Mouse (Mus musculus): ENCODE data around the gene Zfp358.

Zfp358 gene

DNA sequence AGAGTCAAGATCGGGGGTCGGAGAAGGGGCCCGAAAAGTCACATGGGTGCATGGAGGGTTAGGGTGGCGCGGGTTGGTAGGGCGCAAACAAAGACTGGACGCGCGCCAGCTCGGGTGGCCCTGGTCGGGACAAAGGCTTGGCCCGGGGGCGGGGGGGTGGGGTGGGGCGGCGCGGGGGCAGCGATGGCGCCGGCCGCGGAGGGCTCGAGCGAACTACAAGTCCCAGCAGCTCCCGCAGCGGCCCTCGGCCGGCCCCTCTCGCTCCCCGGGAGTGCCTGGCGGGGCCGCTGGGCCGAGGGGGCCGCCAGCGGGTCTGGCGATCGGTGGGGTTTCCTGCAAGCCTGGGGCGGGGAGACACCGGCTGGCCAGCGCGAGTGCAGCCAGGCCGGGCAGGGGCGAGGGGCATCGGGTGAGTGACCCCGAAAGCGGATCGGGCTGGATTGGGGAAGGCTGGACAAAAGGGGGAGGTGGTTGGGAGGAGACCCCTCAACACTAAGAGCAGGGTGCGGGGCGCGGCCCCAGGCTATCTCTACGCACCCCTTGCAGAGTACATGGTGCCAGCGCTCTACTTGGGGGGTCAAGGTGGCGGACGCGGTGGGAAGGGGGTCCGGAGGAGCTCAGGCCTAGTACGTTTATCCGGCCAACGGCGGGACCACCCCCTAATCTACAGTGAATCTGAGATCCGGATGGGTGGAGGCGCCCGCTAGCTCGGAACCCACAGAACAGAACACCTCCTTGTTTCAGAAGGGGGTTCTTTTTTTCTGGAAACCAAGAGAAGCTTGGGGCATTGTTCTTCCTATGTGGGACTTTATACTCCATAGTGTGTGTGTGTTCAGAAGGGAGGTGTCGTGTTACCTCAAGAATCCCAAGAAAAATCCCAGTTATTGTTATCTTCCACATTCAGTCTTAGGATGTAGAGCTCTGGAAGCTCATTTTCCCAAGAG lies at the start of gene Zfp358:
TSS of gene Zfp358 (plus strand) at position 238 of the 944 bp plus-strand sequence.
- H3K27me3 ChIP-seq (ENCODE audit: control insufficient read depth, insufficient read depth, low read length, poor library complexity, severe bottlenecking), result no peaks in the 10 kb centered on the region
- peak; percentile 69 for DNase-seq (ENCODE audit: low read depth, low spot score)
- no peaks in the 10 kb centered on the region for H3K36me3 ChIP-seq (ENCODE audit: control insufficient read depth, insufficient read depth, low read length, poor library complexity, severe bottlenecking)

DNA sequence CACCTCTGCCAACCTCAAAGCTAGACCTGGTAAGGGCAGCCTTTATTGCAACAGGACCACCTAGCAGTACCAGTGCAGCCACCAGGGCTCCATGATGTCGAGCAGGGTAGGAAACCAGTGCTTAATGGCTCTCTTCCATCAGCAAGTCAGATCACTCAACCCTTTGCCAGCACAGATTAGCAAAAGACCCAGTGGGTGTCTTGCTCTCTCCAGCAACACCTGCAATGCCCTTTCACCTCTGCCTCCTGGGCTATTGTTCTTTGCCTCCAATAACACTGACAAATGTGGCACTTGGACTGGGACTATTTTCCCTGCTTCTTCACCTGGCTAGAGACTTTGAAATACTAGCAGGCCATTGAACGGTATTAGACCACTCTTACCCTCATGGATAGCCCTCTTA lies 43.7 kb upstream of the Zfp358 start:
- Histone ChIP-seq H3K36me3 (ENCODE audit: control insufficient read depth, insufficient read depth, low read length, poor library complexity, severe bottlenecking) (peaks cover 38% of the 10 kb centered on the region), H3K27me3 (ENCODE audit: control insufficient read depth, insufficient read depth, low read length, poor library complexity, severe bottlenecking) (no peaks in the 10 kb centered on the region)
- DNase-seq (ENCODE audit: low read depth, low spot score), result no peak

DNA sequence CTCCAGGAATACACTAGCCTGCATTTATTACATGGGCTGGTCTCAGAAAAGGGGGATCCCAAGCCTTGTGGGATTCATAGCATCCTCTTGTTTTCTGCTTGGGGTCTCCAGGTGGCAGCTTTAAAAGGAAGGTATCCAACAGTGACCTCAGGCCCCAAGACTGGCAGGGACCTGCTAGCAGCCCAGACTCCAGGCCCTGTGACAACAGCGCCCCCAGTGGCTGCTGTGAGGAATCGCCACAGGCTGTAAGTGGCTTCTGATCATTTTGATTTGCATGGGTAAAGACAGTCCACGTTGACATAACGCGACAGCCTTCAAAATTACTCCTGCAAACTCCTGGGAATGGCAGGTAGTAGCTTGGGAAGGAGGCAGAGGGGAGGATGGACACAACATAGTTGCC lies 42.3 kb upstream of the Zfp358 start:
- no peaks in the 10 kb centered on the region for H3K27me3 ChIP-seq (ENCODE audit: control insufficient read depth, insufficient read depth, low read length, poor library complexity, severe bottlenecking)
- H3K36me3 ChIP-seq (ENCODE audit: control insufficient read depth, insufficient read depth, low read length, poor library complexity, severe bottlenecking), result peaks cover 44% of the 10 kb centered on the region
- DNase-seq (ENCODE audit: low read depth, low spot score), result peak; percentile 69

DNA sequence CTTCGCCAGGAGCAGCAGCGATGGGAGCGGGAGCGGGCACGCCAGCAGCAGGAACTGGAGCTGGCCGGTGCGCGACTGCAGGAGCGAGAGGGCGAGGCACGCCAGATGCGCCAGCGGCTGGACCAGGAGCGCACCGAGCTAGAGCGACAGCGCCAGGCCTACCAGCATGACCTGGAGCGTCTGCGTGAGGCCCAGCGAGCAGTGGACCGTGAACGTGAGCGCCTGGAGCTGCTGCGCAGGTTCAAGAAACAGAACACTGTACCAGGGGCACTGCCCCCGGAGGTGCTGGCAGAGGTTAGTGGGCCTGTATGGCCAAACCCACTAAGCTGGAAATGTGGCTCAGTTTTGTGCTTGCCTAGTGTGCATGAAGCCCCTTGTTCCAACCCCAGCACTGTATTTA lies 40.9 kb upstream of the Zfp358 start:
- H3K27me3 ChIP-seq (ENCODE audit: control insufficient read depth, insufficient read depth, low read length, poor library complexity, severe bottlenecking), result no peaks in the 10 kb centered on the region
- peaks cover 43% of the 10 kb centered on the region for H3K36me3 ChIP-seq (ENCODE audit: control insufficient read depth, insufficient read depth, low read length, poor library complexity, severe bottlenecking)
- no peak for DNase-seq (ENCODE audit: low read depth, low spot score)

DNA sequence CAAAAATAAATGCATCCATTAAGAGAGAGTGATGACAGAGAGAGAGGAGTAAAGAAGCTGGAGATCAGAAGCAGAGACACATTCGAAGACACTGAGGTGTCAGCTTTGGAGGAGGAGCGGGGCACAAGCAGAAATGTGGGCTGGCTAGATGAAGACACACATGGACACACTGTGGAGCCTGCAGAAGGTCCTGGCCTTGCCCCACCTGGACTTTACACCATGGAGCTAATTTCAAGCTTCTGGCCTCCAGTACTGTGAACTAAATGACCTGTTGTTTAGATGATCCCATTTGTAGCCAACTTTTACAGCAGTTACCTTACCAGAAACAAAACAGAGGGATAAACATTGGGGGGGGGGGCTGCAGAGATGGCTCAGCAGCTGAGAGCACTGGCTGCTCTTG lies 29.7 kb upstream of the Zfp358 start:
- Histone ChIP-seq H3K27me3 (ENCODE audit: control insufficient read depth, insufficient read depth, low read length, poor library complexity, severe bottlenecking) (no peaks in the 10 kb centered on the region), H3K36me3 (ENCODE audit: control insufficient read depth, insufficient read depth, low read length, poor library complexity, severe bottlenecking) (no peaks in the 10 kb centered on the region)

DNA sequence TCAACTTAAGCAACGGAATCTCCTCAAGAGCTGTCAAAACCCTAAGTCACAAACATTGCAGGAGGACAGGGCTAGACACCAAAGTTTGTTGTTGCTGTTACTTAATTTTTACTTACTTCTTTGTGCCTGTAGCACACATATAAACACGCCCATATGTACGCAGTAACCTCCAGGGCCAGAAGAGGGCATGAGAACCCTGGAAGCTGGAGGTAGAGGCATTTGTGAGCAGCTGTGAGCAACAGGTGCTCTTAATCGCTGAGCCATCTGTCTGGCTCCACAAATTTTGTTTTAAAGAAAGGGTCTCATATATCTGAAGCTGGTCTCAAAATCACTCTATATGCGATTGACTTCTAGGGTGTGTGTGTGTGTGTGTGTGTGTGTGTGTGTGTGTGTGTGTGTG lies 28.6 kb upstream of the Zfp358 start:
- Histone ChIP-seq H3K27me3 (ENCODE audit: control insufficient read depth, insufficient read depth, low read length, poor library complexity, severe bottlenecking) (no peaks in the 10 kb centered on the region), H3K36me3 (ENCODE audit: control insufficient read depth, insufficient read depth, low read length, poor library complexity, severe bottlenecking) (no peaks in the 10 kb centered on the region)
- peak; percentile 70 for DNase-seq (ENCODE audit: low read depth, low spot score)

More for the DNA sequence above, 29.7 kb upstream of the Zfp358 start:
- no peak for DNase-seq (ENCODE audit: low read depth, low spot score)

DNA sequence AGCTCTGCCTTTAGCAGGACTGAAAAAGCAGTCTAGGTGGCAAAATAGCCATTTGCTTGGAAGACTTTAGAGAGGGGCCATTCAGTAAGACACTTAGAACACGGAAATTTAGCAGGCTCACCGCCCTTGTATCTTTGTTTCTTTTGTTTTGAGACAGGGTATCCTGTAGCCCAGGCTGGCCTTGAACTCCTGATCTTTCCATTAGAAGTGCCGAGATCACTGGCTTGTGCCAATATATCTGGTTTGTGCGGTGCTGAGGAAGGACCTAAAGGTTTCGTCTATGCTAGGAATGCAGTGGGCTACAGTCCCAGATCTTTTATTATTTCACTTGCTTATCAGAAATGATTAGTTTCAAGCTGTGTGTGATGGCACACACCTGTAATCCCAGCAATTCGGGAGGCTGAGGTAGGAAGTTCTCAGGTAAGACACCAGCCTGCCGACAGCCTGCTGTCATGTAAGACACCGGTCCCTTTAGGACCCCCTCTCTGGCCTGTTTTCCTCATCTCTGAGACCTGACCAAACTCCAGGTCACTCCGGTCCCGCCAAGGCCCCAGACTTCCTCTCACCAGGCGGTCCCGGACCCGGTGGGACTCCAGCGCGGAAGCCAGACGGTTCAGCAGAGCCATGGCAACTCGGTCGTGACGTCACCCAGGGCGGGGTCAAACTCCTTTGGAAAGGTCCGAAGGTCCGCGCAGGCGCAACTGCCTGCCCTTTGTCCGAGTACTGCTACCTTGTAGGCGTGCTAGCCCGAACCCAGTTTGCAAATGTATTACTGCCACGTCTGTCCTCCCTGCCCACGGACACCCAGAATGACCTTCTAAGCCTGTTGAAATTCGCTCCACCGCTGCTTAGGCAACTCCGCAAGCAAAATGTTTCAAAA lies 25.7 kb upstream of the Zfp358 start, which contains the start of gene Pex11g:
TSS of gene Pex11g (minus strand) at position 675 of the 880 bp plus-strand sequence.
- DNase-seq (ENCODE audit: low read depth, low spot score), result peak; percentile 94
- no peaks in the 10 kb centered on the region for H3K36me3 ChIP-seq (ENCODE audit: control insufficient read depth, insufficient read depth, low read length, poor library complexity, severe bottlenecking)
- no peaks in the 10 kb centered on the region for H3K27me3 ChIP-seq (ENCODE audit: control insufficient read depth, insufficient read depth, low read length, poor library complexity, severe bottlenecking)

DNA sequence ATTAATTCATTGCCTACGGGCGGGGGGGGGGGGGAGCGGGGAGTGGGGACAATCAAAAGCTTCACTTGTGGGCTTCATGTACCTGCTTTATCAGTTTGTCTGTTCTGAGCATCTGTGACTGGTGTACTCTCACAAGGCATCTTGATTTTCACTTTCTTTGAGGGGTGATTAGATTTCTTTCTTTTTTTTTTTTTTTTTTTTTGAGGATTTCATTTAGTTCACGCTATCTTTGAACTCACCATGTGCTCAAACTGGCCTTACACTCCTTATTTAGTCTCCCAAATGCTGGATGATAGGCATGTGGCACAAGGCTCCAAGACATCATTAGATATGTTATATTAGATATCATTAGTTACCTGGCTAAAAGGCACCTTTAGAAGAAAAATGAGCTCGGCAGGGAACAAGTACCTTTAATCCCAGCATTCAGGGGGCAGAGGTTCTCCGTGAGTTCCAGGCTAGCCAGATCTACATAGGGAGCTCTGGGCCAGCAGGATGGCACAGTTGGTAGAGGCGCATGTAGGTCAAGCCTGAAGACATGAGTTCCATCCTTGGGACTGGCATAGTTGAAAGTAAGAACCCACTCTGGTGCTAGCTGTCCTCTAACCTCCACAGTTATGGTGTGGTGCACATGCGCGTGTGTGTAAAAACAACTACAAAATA lies 24.9 kb upstream of the Zfp358 start:
- DNase-seq (ENCODE audit: low read depth, low spot score), result no peak
- no peaks in the 10 kb centered on the region for H3K27me3 ChIP-seq (ENCODE audit: control insufficient read depth, insufficient read depth, low read length, poor library complexity, severe bottlenecking)
- H3K36me3 ChIP-seq (ENCODE audit: control insufficient read depth, insufficient read depth, low read length, poor library complexity, severe bottlenecking), result no peaks in the 10 kb centered on the region

DNA sequence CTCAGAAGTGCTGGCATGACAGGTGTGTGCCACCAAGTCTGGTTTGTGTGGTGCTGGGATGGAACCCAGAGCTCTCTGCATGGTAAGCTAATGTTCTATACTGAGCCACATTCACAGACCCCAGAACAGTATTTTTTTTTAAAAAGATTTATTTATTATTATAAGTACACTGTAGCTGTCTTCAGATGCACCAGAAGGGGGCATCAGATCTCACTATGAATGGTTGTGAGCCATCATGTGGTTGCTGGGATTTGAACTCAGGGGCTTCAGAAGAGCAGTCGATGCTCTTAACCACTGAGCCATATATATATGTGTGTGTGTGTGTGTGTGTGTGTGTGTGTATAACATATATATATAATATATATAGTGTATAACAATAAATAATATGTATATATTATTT lies 24.1 kb upstream of the Zfp358 start:
- no peaks in the 10 kb centered on the region for H3K27me3 ChIP-seq (ENCODE audit: control insufficient read depth, insufficient read depth, low read length, poor library complexity, severe bottlenecking)
- DNase-seq (ENCODE audit: low read depth, low spot score), result peak; percentile 44
- no peaks in the 10 kb centered on the region for H3K36me3 ChIP-seq (ENCODE audit: control insufficient read depth, insufficient read depth, low read length, poor library complexity, severe bottlenecking)

DNA sequence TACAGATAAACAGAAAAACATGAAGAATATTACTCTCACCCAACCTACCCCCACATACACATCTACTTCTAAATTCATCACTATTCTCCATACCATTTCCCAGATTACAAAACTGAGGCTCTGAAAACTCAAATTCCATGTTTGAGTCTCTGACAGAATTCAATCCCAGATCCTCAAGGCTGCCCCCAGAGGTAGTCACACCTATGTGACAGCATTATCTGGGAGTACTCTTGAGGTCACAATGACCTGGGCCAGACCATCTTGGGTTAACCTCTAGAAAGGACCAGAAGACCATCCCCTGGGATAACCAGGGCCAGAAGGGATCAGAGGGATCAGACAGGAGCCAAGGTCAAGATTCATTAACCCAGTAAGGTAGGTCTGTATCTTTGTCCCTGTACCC lies 22.4 kb upstream of the Zfp358 start, which contains the start of gene Tex45:
TSS of gene Tex45 (plus strand) at position 301 of the 400 bp plus-strand sequence.
- Histone ChIP-seq H3K27me3 (ENCODE audit: control insufficient read depth, insufficient read depth, low read length, poor library complexity, severe bottlenecking) (no peaks in the 10 kb centered on the region), H3K36me3 (ENCODE audit: control insufficient read depth, insufficient read depth, low read length, poor library complexity, severe bottlenecking) (no peaks in the 10 kb centered on the region)
- no peak for DNase-seq (ENCODE audit: low read depth, low spot score)

DNA sequence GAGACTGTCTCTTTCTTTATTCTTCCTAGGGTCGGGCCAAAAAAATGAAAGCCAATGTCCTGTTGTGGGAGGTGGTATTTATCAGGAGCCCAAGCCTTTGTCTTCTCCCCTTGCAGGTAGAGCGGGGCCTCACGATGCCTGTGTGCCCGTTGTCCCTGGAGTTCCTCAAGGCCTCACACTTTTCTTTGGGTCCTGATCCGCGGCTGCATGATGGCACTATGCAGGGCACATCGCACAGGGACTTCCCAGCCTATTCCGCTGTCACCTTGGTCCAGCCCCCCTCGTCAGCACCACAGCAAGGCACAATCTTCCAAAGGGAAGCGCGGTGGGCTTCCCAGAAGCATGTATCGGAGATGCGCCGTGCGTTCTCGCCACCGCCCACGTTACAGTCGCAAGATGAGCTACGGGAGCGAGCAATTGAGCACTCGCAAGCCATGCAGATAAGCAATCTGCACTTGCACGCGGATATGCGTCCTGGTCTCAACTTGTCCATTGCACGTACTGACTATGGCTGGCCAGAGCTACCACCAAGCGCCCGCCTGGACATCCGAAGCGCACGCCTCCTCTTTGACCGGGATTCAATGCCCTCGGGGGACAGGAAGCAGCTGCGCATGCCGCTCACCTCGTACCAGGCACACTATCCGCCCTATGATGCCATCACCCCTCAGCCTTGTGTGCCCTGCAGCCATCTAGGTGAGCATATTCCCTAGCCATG lies 17.1 kb upstream of the Zfp358 start:
- no peaks in the 10 kb centered on the region for H3K27me3 ChIP-seq (ENCODE audit: control insufficient read depth, insufficient read depth, low read length, poor library complexity, severe bottlenecking)
- no peak for DNase-seq (ENCODE audit: low read depth, low spot score)
- H3K36me3 ChIP-seq (ENCODE audit: control insufficient read depth, insufficient read depth, low read length, poor library complexity, severe bottlenecking), result no peaks in the 10 kb centered on the region

DNA sequence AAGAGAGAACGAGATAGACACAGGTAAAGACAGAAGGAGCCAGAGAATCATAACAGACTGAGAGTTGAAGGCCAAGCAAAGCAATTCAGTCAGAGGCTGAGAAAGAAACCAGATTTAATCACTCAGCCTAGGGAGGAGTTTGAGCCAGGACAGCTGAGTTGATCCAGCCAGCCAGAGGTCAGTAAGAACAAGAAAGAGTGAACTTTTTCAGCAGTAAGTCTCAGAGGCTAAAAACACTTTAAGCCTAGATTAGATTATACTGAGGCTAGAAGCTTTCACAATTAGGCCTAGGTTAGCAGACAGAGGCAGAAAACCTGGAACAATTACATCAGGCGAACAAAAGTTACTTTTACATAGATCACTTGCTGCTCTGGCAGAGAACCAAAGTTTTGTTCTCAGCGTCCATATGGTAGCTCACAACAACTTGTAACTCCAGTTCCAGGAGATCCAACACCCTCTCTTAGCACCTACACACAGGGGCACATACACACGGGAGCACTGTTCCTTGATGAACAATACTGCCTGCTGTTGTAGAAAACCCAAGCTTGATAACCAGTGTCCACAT lies 12.6 kb upstream of the Zfp358 start:
- no peak for DNase-seq (ENCODE audit: low read depth, low spot score)
- H3K27me3 ChIP-seq (ENCODE audit: control insufficient read depth, insufficient read depth, low read length, poor library complexity, severe bottlenecking), result no peaks in the 10 kb centered on the region
- no peaks in the 10 kb centered on the region for H3K36me3 ChIP-seq (ENCODE audit: control insufficient read depth, insufficient read depth, low read length, poor library complexity, severe bottlenecking)

DNA sequence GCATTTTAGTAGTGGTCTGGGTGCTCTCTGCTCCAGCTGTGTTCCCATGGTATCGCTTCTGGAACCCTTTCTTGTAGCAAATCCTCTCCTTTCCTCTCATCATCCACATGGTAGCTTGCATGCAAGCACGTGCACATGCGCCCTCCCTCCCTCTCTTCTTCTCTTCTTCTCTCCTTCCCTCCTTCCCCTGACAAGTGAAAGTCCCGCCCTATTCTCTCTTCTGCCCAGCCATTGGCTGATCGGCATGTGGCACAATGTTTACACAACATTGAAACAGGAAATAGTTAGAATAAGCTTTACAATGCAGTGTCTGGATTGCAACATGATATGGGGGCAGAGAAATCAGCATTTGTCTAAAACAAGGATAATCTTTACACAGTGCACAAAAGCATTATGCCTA lies 11.3 kb upstream of the Zfp358 start:
- DNase-seq (ENCODE audit: low read depth, low spot score), result no peak
- Histone ChIP-seq H3K27me3 (ENCODE audit: control insufficient read depth, insufficient read depth, low read length, poor library complexity, severe bottlenecking) (no peaks in the 10 kb centered on the region), H3K36me3 (ENCODE audit: control insufficient read depth, insufficient read depth, low read length, poor library complexity, severe bottlenecking) (no peaks in the 10 kb centered on the region)
